Mouse (Mus musculus) kidney, adult 2 months (tissue): Measurements from ENCODE around the gene Snx25.

Source experiments
- CTCF ChIP-seq: fragments of 200-500 bp; conservative IDR thresholded peaks from 2 replicates; pipeline ENCODE4 v1.5.1; 2011; ENCODE audit warnings: low read depth, mild to moderate bottlenecking, control low read depth, low read length, moderate library complexity, mixed read lengths; ENCODE audit not compliant: insufficient read depth, insufficient read length
- POLR2A ChIP-seq: fragments of 200-500 bp; IDR thresholded peaks from one replicate; pipeline ENCODE4 v1.6.1; 2011; ENCODE audit warnings: low read depth, low read length, control low read depth

GRCm38 (mm10) chr8:46185361-46185760, 33.4 kb upstream of the Snx25 start:
- peak; percentile 44 for TF ChIP-seq CTCF
- no peak for TF ChIP-seq POLR2A
